Mouse (Mus musculus) forebrain, postnatal 0 days (tissue): ENCODE data around the gene Hinfp. TPM values are rescaled to one million over a fixed set of nuclear protein-coding genes. Genes with fewer than 3 reads are reported as not detected.
"Not testable (repeated sequence)": the region's sequence is repeated elsewhere in the genome, so short reads cannot be mapped to it uniquely, and the experiment has no call there.

ENCODE experiments used
- ATAC-seq: fragments of 200-750 bp; cut with Nextera tagmentation; 2 replicates; pipeline ENCODE4 v1.8.0; 2017; ENCODE audit warnings: mild to moderate bottlenecking, moderate library complexity
- DNase-seq: peaks from one replicate; pipeline ENCODE4 v3.0.0-alpha.2; 2015
- H3K27ac ChIP-seq: fragments of 300-500 bp; sonication (generic); 2 replicates; pipeline ENCODE4 v1.5.1; 2014; ENCODE audit warnings: low read depth, mild to moderate bottlenecking, antibody characterized with exemption, low read length, moderate library complexity, mixed read lengths
- H3K27me3 ChIP-seq: fragments of 300-500 bp; sonication (generic); 2 replicates; pipeline ENCODE4 v1.6.1; 2014; ENCODE audit warnings: mild to moderate bottlenecking, low read length, mixed read lengths; ENCODE audit not compliant: insufficient read depth
- H3K36me3 ChIP-seq: fragments of 300-500 bp; sonication (generic); 2 replicates; pipeline ENCODE4 v1.6.1; 2014; ENCODE audit warnings: mild to moderate bottlenecking, moderate library complexity; ENCODE audit not compliant: insufficient read depth
- H3K4me1 ChIP-seq: fragments of 300-500 bp; sonication (generic); 2 replicates; pipeline ENCODE4 v1.6.1; 2014; ENCODE audit warnings: antibody characterized with exemption; ENCODE audit not compliant: insufficient read depth
- H3K4me2 ChIP-seq: fragments of 300-500 bp; sonication (generic); 2 replicates; pipeline ENCODE4 v1.6.1; 2014; ENCODE audit warnings: low read depth, mild to moderate bottlenecking, moderate library complexity
- H3K4me3 ChIP-seq: fragments of 300-500 bp; sonication (generic); 2 replicates; pipeline ENCODE4 v1.5.1; 2014; ENCODE audit warnings: low read depth, low read length, mixed read lengths
- H3K9ac ChIP-seq: fragments of 300-500 bp; sonication (generic); 2 replicates; pipeline ENCODE4 v1.6.1; 2014; ENCODE audit warnings: mild to moderate bottlenecking
- H3K9me3 ChIP-seq: fragments of 300-500 bp; sonication (generic); 2 replicates; pipeline ENCODE4 v1.6.1; 2016; ENCODE audit warnings: low read length
- CTCF ChIP-seq: sonication (generic); IDR thresholded peaks from 2 replicates; pipeline ENCODE4 v1.5.1; 2016; ENCODE audit warnings: antibody characterized with exemption, control low read depth, low read depth
- WGBS: fragments of 180-500 bp; shearing (Covaris S2); extraction: QIAGEN DNeasy Blood & Tissue Kit; methylation state at CpG from one replicate; pipeline ENCODE4 v1.1.7; 2014; 5-methylcytosine and 5-hydroxymethylcytosine counted together
- polyA plus RNA-seq: library from polyadenylated mRNA; unstranded; fragments of >200 nt; fragmentation: Nextera tagmentation; extraction: Ambion mirVana; gene quantifications from 2 replicates; pipeline ENCODE4 v1.2.1, GENCODE M21; 2015
- total RNA-seq: library from RNA; depleted of rRNA; stranded (reverse); fragments of >200 nt; gene quantifications from 2 replicates; pipeline ENCODE4 v1.2.3, GENCODE M21; 2014

Hinfp gene
- total and polyA plus RNA-seq, 2 experiments from 2014 or later = 14.2 to 29.5 TPM

DNA sequence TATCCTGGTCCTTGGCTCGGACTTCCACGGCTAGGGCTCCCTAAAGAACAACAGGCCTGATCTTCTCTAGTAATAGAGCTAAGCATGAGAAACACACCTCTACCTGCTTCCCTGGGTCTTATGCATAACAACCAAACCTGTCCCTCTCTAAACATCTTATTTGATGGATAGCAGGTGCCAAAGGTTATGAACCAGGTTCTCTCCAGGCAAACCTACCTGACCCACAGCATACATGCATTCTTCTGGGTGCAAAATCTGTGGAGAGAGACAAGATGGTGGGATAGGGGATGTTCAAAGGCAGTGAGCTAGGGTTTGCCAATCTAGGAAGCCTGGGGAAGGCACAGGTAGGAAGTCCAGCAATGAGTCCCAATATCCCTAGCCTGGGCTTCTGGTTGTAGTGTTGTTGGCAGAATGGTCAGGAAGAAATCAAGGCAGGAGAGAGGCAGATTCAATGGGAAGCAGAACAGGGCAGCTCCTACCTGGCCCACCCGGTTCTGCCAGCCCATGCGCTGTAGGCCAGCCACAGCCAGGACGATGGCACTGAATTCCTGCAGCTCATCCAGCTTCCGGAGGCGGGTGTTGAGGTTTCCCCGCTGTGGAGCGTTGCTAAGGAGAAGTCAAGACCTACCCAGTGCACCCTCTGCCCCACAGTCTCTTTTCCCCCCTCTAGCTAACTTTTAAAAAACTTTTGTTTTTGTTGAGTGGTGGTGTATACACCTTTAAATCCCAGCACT lies 32.1 kb upstream of the Hinfp start:
- 58% methylated on average over 9 of the region's 9 CpGs for WGBS
- H3K9ac ChIP-seq = no peak overlapping the region
- no peaks in the 10 kb centered on the region for H3K9me3 ChIP-seq
- no peak for TF ChIP-seq CTCF
- H3K4me1 ChIP-seq = peaks cover 6% of the 10 kb centered on the region; the same call in 1 of the 2 replicates
- H3K36me3 ChIP-seq = peaks cover 15% of the 10 kb centered on the region
- H3K4me2 ChIP-seq = peak overlapping the region; percentile 66; the same call in 1 of the 2 replicates
- H3K27me3 ChIP-seq = no peaks in the 10 kb centered on the region
- DNase-seq = no peak
- ATAC-seq = no peak
- no peak overlapping the region for H3K4me3 ChIP-seq
- H3K27ac ChIP-seq = no peak overlapping the region

GRCm38 (mm10) chr9:44336964-44337363 lies 31.5 kb upstream of the Hinfp start:
- 77% methylated on average over 3 of the region's 3 CpGs for WGBS
- H3K4me2 ChIP-seq = peak overlapping the region; percentile 66; the same call in 1 of the 2 replicates
- no peak for ATAC-seq
- DNase-seq = no peak
- no peak for TF ChIP-seq CTCF
- H3K27ac ChIP-seq = no peak overlapping the region
- no peak overlapping the region for H3K4me3 ChIP-seq
- H3K9ac ChIP-seq = peak overlapping the region; percentile 18; the same call in 1 of the 2 replicates
- H3K9me3 ChIP-seq = no peaks in the 10 kb centered on the region
- H3K36me3 ChIP-seq = peaks cover 19% of the 10 kb centered on the region
- no peaks in the 10 kb centered on the region for H3K27me3 ChIP-seq
- peaks cover 6% of the 10 kb centered on the region; the same call in 1 of the 2 replicates for H3K4me1 ChIP-seq

DNA sequence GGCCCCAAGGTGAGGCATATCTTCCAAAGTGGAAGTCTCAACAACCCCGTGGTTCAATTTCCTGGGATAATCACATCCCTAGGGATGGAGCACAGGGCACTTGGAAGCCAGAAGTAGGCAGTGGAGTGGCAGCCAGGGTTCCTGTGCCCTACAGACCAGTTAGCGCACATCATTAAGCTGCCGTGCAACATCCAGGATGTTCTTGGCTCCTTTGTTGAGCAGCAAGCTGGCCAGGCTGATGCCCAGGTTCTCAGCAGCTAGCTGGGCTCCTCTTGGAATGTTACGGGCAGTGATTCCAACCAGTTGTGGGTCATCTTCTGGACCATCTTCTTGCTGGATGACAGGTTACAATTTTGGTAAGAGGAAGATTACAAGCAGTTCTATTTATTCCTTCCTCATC lies 31.0 kb upstream of the Hinfp start:
- ATAC-seq, H3K27me3 ChIP-seq, H3K4me1 ChIP-seq, H3K9me3 ChIP-seq, DNase-seq, H3K27ac ChIP-seq: not testable (repeated sequence)
- Histone ChIP-seq H3K4me2 (peak overlapping the region; percentile 66), H3K36me3 (peaks cover 19% of the 10 kb centered on the region), H3K9ac (peak overlapping the region; percentile 18; the same call in 1 of the 2 replicates), H3K4me3 (0 out of 2 replicates have a peak overlapping the region, but pooled peaks have one; percentile 3)
- 24% methylated on average over 4 of the region's 4 CpGs for WGBS

GRCm38 (mm10) chr9:44336093-44336406 lies 30.6 kb upstream of the Hinfp start:
- Histone ChIP-seq H3K4me1 (peaks cover 6% of the 10 kb centered on the region; the same call in 1 of the 2 replicates), H3K9me3 (no peaks in the 10 kb centered on the region), H3K4me3 (peak overlapping the region; percentile 73), H3K27ac (no peak overlapping the region), H3K36me3 (peaks cover 19% of the 10 kb centered on the region), H3K27me3 (no peaks in the 10 kb centered on the region), H3K4me2 (peak overlapping the region; percentile 66), H3K9ac (peak overlapping the region; percentile 78)
- WGBS = under 1% methylated on average over 5 of the region's 5 CpGs
- no peak for ATAC-seq
- TF ChIP-seq CTCF = no peak
- no peak for DNase-seq

DNA sequence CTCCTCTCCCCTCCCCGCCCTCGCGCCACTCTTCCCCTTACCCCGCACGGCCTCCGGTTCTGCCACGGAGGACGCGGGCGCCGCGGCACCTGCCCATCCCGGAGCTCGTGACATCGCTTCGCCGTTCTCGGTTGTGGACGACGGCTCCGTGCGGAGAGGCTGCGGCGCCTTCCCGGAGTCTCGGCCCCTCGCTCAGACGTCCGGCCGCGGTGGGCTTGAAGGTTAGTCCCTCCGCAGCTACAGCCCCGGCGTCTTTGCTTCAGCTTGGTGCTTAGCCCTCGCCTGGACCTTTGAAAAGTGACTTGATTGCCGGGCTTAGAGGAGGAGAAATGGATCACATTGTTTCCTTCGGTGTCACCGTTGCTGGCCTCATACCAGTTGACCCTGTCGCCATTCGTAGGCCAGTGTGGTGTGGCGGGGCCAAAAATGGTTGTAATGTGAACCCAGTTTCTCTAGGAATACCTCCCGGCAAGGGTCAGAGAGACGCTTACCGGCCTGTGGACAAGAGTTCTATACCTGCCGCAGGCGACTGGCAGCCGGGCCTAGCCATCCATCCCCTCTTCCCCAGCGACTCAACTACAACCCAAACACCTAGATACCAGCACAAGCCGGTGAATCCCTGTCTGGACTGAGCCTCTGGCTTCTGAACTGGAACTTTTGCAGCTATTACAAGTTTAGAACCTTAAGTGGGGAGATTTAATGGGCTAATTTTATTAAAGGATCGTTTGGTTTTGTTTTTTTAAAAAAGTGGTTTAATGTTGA lies 30.0 kb upstream of the Hinfp start:
- 3% methylated on average over 48 of the region's 50 CpGs for WGBS
- Histone ChIP-seq H3K36me3 (peaks cover 23% of the 10 kb centered on the region), H3K27ac (peak overlapping the region; percentile 85), H3K27me3 (no peaks in the 10 kb centered on the region), H3K4me3 (peak overlapping the region; percentile 73), H3K4me1 (peaks cover 6% of the 10 kb centered on the region; the same call in 1 of the 2 replicates), H3K9me3 (no peaks in the 10 kb centered on the region), H3K9ac (peak overlapping the region; percentile 78), H3K4me2 (peak overlapping the region; percentile 66)
- DNase-seq (peak; percentile 21), ATAC-seq (no peak; the same call in 1 of the 2 replicates)
- no peak for TF ChIP-seq CTCF

DNA sequence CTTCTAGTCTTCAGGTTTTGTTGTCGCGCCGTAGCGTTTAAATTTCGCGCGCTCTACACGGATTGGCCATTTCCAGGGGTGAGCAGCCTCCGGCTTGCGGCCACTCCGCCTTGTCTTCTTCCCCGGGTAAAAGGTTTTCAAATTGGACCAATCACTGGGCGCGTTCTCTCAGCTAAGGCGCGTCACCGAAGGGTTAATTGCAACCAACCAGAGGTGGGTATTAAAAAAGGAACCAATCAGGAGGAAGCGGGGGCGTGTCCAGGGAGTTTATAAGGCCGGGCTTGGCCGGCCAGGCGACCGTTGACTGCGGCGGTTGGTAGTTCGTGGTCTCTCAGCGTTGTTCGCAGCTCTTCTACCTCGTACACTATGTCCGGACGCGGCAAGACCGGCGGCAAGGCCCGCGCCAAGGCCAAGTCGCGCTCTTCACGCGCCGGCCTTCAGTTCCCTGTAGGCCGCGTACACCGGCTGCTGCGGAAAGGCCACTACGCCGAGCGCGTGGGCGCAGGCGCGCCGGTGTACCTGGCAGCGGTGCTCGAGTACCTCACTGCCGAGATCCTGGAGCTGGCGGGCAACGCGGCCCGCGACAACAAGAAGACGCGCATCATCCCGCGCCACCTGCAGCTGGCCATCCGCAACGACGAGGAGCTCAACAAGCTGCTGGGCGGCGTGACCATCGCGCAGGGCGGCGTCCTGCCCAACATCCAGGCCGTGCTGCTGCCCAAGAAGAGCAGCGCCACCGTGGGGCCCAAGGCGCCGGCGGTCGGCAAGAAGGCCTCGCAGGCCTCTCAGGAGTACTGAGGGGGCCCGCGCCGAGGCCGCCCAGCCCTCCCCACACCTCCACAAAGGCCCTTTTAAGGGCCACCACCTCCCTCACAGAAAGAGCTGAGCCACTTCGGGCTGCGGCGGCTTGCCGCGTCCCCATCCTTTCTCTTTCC lies 29.2 kb upstream of the Hinfp start, which contains the start of gene H2afx:
Gene H2afx (plus strand): TSS at position 299 of the 935 bp plus-strand sequence.
- Histone ChIP-seq H3K4me2 (peak within 1 kb of the TSS; percentile 66), H3K27me3 (no peaks in the 10 kb centered on the region), H3K4me3 (peak within 1 kb of the TSS; percentile 73), H3K9ac (peak within 1 kb of the TSS; percentile 78), H3K9me3 (no peaks in the 10 kb centered on the region), H3K36me3 (peaks cover 29% of the 10 kb centered on the region), H3K4me1 (peaks cover 6% of the 10 kb centered on the region; the same call in 1 of the 2 replicates), H3K27ac (peak within 1 kb of the TSS; percentile 85)
- WGBS = 1% methylated on average over 91 of the region's 91 CpGs
- peak; percentile 97 for ATAC-seq
- TF ChIP-seq CTCF = peak; percentile 68
- peak; percentile 99 for DNase-seq
